Mouse (Mus musculus) stomach, postnatal 0 days (tissue): ENCODE measurements at regions not wholly inside any gene's neighbourhood (a gene's known extent, or its start where the extent isn't known, plus 50 kb on each side); places are given as distances from the start of the nearest gene placed in this dataset.

Source experiments
- CTCF ChIP-seq: IDR thresholded peaks from 2 replicates; pipeline ENCODE4 v1.5.1; 2016; ENCODE audit warnings: antibody characterized with exemption, low read depth, mild to moderate bottlenecking, moderate library complexity
- EP300 ChIP-seq: optimal IDR thresholded peaks from 2 replicates; pipeline ENCODE3; 2016; ENCODE audit warnings: antibody characterized with exemption

DNA sequence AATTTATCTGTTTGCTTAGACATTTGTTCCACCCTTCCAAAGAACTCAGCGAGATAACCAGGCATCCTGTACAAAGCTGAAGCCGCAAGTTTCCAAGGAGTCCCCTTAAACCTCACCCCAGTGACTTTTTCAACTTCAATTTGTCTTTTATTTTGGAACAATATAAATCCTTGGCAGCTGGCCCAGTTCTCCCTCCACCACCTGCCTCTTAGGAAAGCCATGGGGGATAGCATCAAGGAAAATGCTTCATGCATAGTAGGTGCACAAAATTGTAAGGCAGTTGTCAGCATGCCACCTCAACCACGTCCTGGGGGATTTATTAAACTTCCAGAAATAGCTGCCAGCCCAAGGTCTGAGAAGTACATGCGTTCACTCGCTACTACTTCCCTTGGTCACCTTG lies 214.1 kb upstream of the Usp24 start:
- TF ChIP-seq CTCF (no peak), EP300 (no peak)
